Mouse (Mus musculus) MEL (cell line): Measurements from ENCODE around the gene 4931414P19Rik. TPM values are rescaled to one million over a fixed set of nuclear protein-coding genes. Genes with fewer than 3 reads are reported as not detected.

Experiments
- DNase-seq: peaks from one replicate; pipeline ENCODE4 v3.0.0; 2011; ENCODE audit warnings: low read depth, low spot score
- H3K27ac ChIP-seq: 2 replicates; pipeline ENCODE4 v1.5.1; 2012; ENCODE audit warnings: low read depth, mild to moderate bottlenecking, control low read depth, low read length, moderate library complexity; ENCODE audit not compliant: control insufficient read depth
- H3K27me3 ChIP-seq, 2 experiments: fragments of 150-350 bp in 1 of 2; sonication (generic) in 1 of 2; 2 replicates each; pipeline ENCODE4 v1.6.1; 2012; ENCODE audit warnings: low read length in 2 of 2, mild to moderate bottlenecking in 2 of 2, improper control_type of control experiment in 1 of 2, moderate library complexity in 1 of 2; ENCODE audit not compliant: insufficient read depth in 2 of 2, control insufficient read depth in 1 of 2
- H3K36me3 ChIP-seq, 2 experiments: 2 replicates each; pipeline ENCODE4 v1.6.1; 2012 to 2014; ENCODE audit warnings: low read length in 2 of 2, improper control_type of control experiment in 1 of 2, inconsistent platforms in 1 of 2, mild to moderate bottlenecking in 1 of 2; ENCODE audit not compliant: insufficient read depth in 2 of 2, control insufficient read depth in 1 of 2
- H3K4me1 ChIP-seq, 2 experiments: fragments of 150-350 bp in 1 of 2; sonication (generic) in 1 of 2; 2 replicates each; pipeline ENCODE4 v1.6.1; 2012; ENCODE audit warnings: low read length in 2 of 2, improper control_type of control experiment in 1 of 2, mild to moderate bottlenecking in 1 of 2; ENCODE audit not compliant: insufficient read depth in 2 of 2, control insufficient read depth in 1 of 2
- H3K4me3 ChIP-seq, 2 experiments: fragments of 150-350 bp in 1 of 2; sonication (generic) in 1 of 2; 2 replicates each; pipeline ENCODE4 v1.5.1; 2012; ENCODE audit warnings: low read depth in 2 of 2, low read length in 2 of 2, mild to moderate bottlenecking in 2 of 2, moderate library complexity in 2 of 2, control low read depth in 1 of 2, improper control_type of control experiment in 1 of 2; ENCODE audit not compliant: control insufficient read depth in 1 of 2, insufficient read depth in 1 of 2
- H3K79me2 ChIP-seq: 2 replicates; pipeline ENCODE4 v1.6.1; 2012; ENCODE audit warnings: mild to moderate bottlenecking, low read length, moderate library complexity; ENCODE audit not compliant: control insufficient read depth, poor library complexity, insufficient read depth
- H3K9ac ChIP-seq: 2 replicates; pipeline ENCODE4 v1.6.1; 2012; ENCODE audit warnings: low read depth, mild to moderate bottlenecking, control low read depth, low read length, moderate library complexity; ENCODE audit not compliant: control insufficient read depth, poor library complexity, severe bottlenecking
- H3K9me3 ChIP-seq: fragments of 150-350 bp; sonication (generic); replicated peaks from 2 replicates; pipeline ENCODE4 v1.6.1; 2012; ENCODE audit warnings: mild to moderate bottlenecking, low read length, improper control_type of control experiment, moderate library complexity; ENCODE audit not compliant: insufficient read depth
- BHLHE40 ChIP-seq: IDR thresholded peaks from 2 replicates; pipeline ENCODE4 v1.6.1; 2012; ENCODE audit warnings: low read depth, mild to moderate bottlenecking, inconsistent platforms, low read length, improper control_type of control experiment, borderline replicate concordance
- CHD2 ChIP-seq: IDR thresholded peaks from 2 replicates; pipeline ENCODE4 v1.6.1; 2011; ENCODE audit warnings: low read length, improper control_type of control experiment
- CTCF ChIP-seq, 3 experiments: IDR thresholded peaks in 2 of 3; conservative IDR thresholded peaks in 1 of 3; 2 replicates each; pipeline ENCODE4 v1.5.1; 2011 to 2012; ENCODE audit warnings: low read length in 3 of 3, low read depth in 2 of 3, mild to moderate bottlenecking in 2 of 3, improper control_type of control experiment in 1 of 3, inconsistent platforms in 1 of 3, mixed read lengths in 1 of 3, moderate library complexity in 1 of 3; ENCODE audit not compliant: control insufficient read depth in 1 of 3, insufficient read depth in 1 of 3, poor library complexity in 1 of 3, severe bottlenecking in 1 of 3
- E2F4 ChIP-seq: IDR thresholded peaks from 2 replicates; pipeline ENCODE4 v1.6.1; 2011; ENCODE audit warnings: low read depth, low read length, improper control_type of control experiment, borderline replicate concordance
- ETS1 ChIP-seq: IDR thresholded peaks from 2 replicates; pipeline ENCODE4 v1.6.1; 2012; ENCODE audit warnings: low read depth, mild to moderate bottlenecking, inconsistent platforms, low read length, improper control_type of control experiment, moderate library complexity
- GABPA ChIP-seq: IDR thresholded peaks from 2 replicates; pipeline ENCODE4 v1.6.1; 2012; ENCODE audit warnings: low read depth, mild to moderate bottlenecking, inconsistent platforms, low read length, improper control_type of control experiment, moderate library complexity
- GATA1 ChIP-seq: IDR thresholded peaks from 2 replicates; pipeline ENCODE4 v1.6.1; 2011; ENCODE audit warnings: low read depth, low read length, improper control_type of control experiment
- KAT2A ChIP-seq: conservative IDR thresholded peaks from 2 replicates; pipeline ENCODE4 v1.6.1; 2012; ENCODE audit warnings: low read depth, low read length, improper control_type of control experiment, inconsistent platforms
- MAFK ChIP-seq: IDR thresholded peaks from 2 replicates; pipeline ENCODE4 v1.6.1; 2011; ENCODE audit warnings: low read depth, mild to moderate bottlenecking, low read length, improper control_type of control experiment, borderline replicate concordance
- MAZ ChIP-seq: IDR thresholded peaks from 2 replicates; pipeline ENCODE4 v1.6.1; 2012; ENCODE audit warnings: low read depth, mild to moderate bottlenecking, inconsistent platforms, low read length, improper control_type of control experiment
- MXI1 ChIP-seq: IDR thresholded peaks from 2 replicates; pipeline ENCODE4 v1.6.1; 2011; ENCODE audit warnings: mild to moderate bottlenecking, low read depth, low read length, improper control_type of control experiment
- MYC ChIP-seq: IDR thresholded peaks from 2 replicates; pipeline ENCODE4 v1.6.1; 2011; ENCODE audit warnings: low read depth, mild to moderate bottlenecking, low read length, improper control_type of control experiment, moderate library complexity
- POLR2A ChIP-seq, 2 experiments: IDR thresholded peaks; 2 replicates each; pipeline ENCODE4 v1.6.1; 2011 to 2012; ENCODE audit warnings: low read length in 2 of 2, mild to moderate bottlenecking in 2 of 2, control low read depth in 1 of 2, improper control_type of control experiment in 1 of 2, low read depth in 1 of 2, moderate library complexity in 1 of 2; ENCODE audit not compliant: control insufficient read depth in 1 of 2, insufficient read depth in 1 of 2, poor library complexity in 1 of 2
- POLR2AphosphoS5 ChIP-seq: IDR thresholded peaks from 2 replicates; pipeline ENCODE4 v1.6.1; 2012; ENCODE audit warnings: low read depth, borderline replicate concordance, mild to moderate bottlenecking, inconsistent platforms, low read length, moderate library complexity, mixed read lengths
- RAD21 ChIP-seq: IDR thresholded peaks from 2 replicates; pipeline ENCODE4 v1.6.1; 2011; ENCODE audit warnings: mild to moderate bottlenecking, low read depth, low read length, improper control_type of control experiment
- RCOR1 ChIP-seq: IDR thresholded peaks from 2 replicates; pipeline ENCODE4 v1.6.1; 2012; ENCODE audit warnings: low read depth, mild to moderate bottlenecking, inconsistent platforms, low read length, improper control_type of control experiment
- SIN3A ChIP-seq: IDR thresholded peaks from 2 replicates; pipeline ENCODE4 v1.6.1; 2012; ENCODE audit warnings: low read length, improper control_type of control experiment, inconsistent platforms
- SMC3 ChIP-seq: IDR thresholded peaks from 2 replicates; pipeline ENCODE4 v1.6.1; 2011; ENCODE audit warnings: low read depth, low read length, improper control_type of control experiment
- TAL1 ChIP-seq: IDR thresholded peaks from 2 replicates; pipeline ENCODE4 v1.6.1; 2012; ENCODE audit warnings: mild to moderate bottlenecking, inconsistent platforms, low read length, moderate library complexity, mixed read lengths
- TBP ChIP-seq: IDR thresholded peaks from 2 replicates; pipeline ENCODE4 v1.8.0; 2011; ENCODE audit warnings: low read depth, low read length, improper control_type of control experiment
- UBTF ChIP-seq: IDR thresholded peaks from 2 replicates; pipeline ENCODE4 v1.6.1; 2012; ENCODE audit warnings: low read depth, mild to moderate bottlenecking, inconsistent platforms, low read length, improper control_type of control experiment, moderate library complexity, borderline replicate concordance; ENCODE audit not compliant: insufficient read depth
- ZC3H11A ChIP-seq: IDR thresholded peaks from 2 replicates; pipeline ENCODE4 v1.6.1; 2012; ENCODE audit warnings: low read depth, mild to moderate bottlenecking, inconsistent platforms, low read length, improper control_type of control experiment
- ZKSCAN1 ChIP-seq: IDR thresholded peaks from 2 replicates; pipeline ENCODE4 v1.6.1; 2012; ENCODE audit warnings: low read depth, mild to moderate bottlenecking, inconsistent platforms, low read length, improper control_type of control experiment, moderate library complexity
- ZMIZ1 ChIP-seq: IDR thresholded peaks from 2 replicates; pipeline ENCODE4 v1.6.1; 2012; ENCODE audit warnings: low read depth, mild to moderate bottlenecking, inconsistent platforms, low read length, improper control_type of control experiment, moderate library complexity
- ZNF384 ChIP-seq: IDR thresholded peaks from 2 replicates; pipeline ENCODE4 v1.6.1; 2012; ENCODE audit warnings: low read depth, mild to moderate bottlenecking, inconsistent platforms, low read length, improper control_type of control experiment
- polyA plus RNA-seq, 2 experiments: library from polyadenylated mRNA; stranded (reverse) in 1 of 2; unstranded in 1 of 2; fragments of >175 nt in 1 of 2; fragments of >200 nt in 1 of 2; gene quantifications; 2 replicates each; pipeline versions ENCODE4 v1.2.1 to v1.2.4; 2012; ENCODE audit warnings: low replicate concordance in 2 of 2, low read depth in 1 of 2; ENCODE audit not compliant: insufficient read length in 2 of 2, insufficient read depth in 1 of 2, missing spikeins in 1 of 2
- total RNA-seq: library from RNA; depleted of rRNA; stranded (reverse); fragments of 300-350 nt; gene quantifications from 2 replicates; pipeline ENCODE4 v1.2.3, GENCODE M21; 2012

The 4931414P19Rik gene
- total and polyA plus RNA-seq, 3 experiments, result 1.9 to 4.8 TPM; not detected in 1

GRCm38 (mm10) chr14:54592319-54592934 lies 13.4 kb downstream of the 4931414P19Rik start (continued):
- TF ChIP-seq GATA1 (peak; percentile 82), SIN3A (0 out of 2 replicates have a peak, but pooled peaks have one; percentile 39)

DNA sequence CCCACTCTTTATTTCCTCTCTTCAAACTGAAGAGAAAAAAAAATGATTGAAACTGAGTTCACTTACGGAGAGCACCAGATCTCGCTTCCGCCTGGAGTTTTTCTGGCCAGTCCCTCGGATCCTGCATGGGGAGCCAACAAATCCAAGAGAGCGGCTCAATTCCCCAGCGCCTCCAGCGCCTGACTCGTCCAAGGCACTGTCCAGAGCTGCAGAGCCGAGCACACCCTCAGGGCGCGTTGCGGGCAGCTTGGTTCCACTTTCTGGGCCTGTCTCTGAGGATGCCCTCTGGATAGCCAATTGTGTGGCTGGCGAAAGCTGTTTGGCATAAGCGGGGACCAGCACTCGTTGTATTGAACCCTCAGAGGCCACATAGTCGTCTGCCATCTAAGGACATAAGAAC lies 14.7 kb downstream of the 4931414P19Rik start:
- no peak for TF ChIP-seq TBP
- no peak for TF ChIP-seq MAZ
- TF ChIP-seq BHLHE40, result no peak
- TF ChIP-seq ETS1, result no peak
- no peak for TF ChIP-seq POLR2A (IDR thresholded peaks at IDR 0.05; ENCODE audit: control insufficient read depth in 1 of 2, insufficient read depth in 1 of 2, low read depth in 1 of 2, low read length in 2 of 2, poor library complexity in 1 of 2)
- TF ChIP-seq ZMIZ1, result no peak
- no peak for TF ChIP-seq ZNF384
- DNase-seq, result no peak
- no peak overlapping the region for H3K4me3 ChIP-seq
- H3K36me3 ChIP-seq, result peaks cover 0 to 12% of the 10 kb centered on the region in 2 experiments; a peak in 2 of 4 replicates
- H3K79me2 ChIP-seq, result no peaks in the 10 kb centered on the region
- no peaks in the 10 kb centered on the region for H3K9me3 ChIP-seq
- no peak overlapping the region for H3K9ac ChIP-seq
- no peaks in the 10 kb centered on the region for H3K27me3 ChIP-seq
- H3K27ac ChIP-seq, result no peak overlapping the region
- peaks cover 10 to 23% of the 10 kb centered on the region in 2 experiments for H3K4me1 ChIP-seq

DNA sequence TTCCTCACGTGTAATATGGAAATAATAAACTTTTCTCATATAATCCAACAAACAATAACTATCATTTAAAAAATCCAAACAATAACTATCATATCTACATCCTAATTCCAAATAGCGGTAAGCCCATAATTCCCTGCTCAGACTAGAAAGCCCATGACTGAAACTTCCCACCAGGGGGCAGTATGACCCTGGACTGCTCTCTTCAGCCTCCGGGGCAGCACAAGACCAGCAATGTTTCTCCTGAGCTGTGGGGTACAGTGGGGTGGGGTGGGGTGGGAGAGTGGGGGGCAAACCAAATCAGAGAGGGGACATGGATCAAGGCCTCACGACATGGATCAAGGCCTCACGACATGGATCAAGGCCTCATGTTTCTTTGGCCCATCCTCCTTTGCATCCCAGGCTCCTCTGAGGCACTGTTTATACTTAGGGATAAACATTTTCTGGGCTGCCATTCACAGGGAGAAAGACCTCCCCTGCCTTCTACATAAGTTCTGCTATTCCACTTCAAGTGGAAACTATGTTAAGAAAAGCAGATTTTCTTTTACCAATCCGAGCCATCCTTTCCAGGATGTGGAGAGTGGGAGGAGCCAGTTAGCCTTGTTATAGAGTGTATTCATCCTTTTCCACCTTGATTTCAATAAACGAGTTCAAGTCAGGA lies 22.0 kb downstream of the 4931414P19Rik start:
- Histone ChIP-seq H3K9ac (no peak overlapping the region), H3K79me2 (no peaks in the 10 kb centered on the region), H3K27me3 (no peaks in the 10 kb centered on the region), H3K27ac (no peak overlapping the region), H3K4me3 (no peak overlapping the region), H3K36me3 (peaks cover 0 to 1% of the 10 kb centered on the region in 2 experiments; a peak in 2 of 4 replicates), H3K9me3 (no peaks in the 10 kb centered on the region), H3K4me1 (peaks cover under 1% of the 10 kb centered on the region in 2 experiments; a peak in 2 of 4 replicates)
- TF ChIP-seq ZNF384 (no peak), POLR2A (IDR thresholded peaks at IDR 0.05; ENCODE audit: control insufficient read depth in 1 of 2, insufficient read depth in 1 of 2, low read depth in 1 of 2, low read length in 2 of 2, poor library complexity in 1 of 2) (no peak), UBTF (no peak), KAT2A (no peak), TAL1 (no peak), RAD21 (peak; percentile 64), CTCF (IDR thresholded peaks at IDR 0.05 in 2 of 3, conservative IDR thresholded peaks at IDR 0.05 in 1 of 3; ENCODE audit: control insufficient read depth in 1 of 3, insufficient read depth in 1 of 3, low read depth in 2 of 3, low read length in 3 of 3, poor library complexity in 1 of 3, severe bottlenecking in 1 of 3) (peak; percentile 47 to 82 (median 76)), POLR2AphosphoS5 (no peak), RCOR1 (no peak), ZKSCAN1 (no peak), BHLHE40 (no peak), ZC3H11A (peak; percentile 49), SMC3 (peak; percentile 75), E2F4 (no peak), CHD2 (no peak), MXI1 (no peak), MYC (no peak), GABPA (no peak), MAFK (no peak)
- peak; percentile 75 for DNase-seq
